Mouse (Mus musculus): ENCODE measurements around the gene Pithd1. TPM values are rescaled to one million over a fixed set of nuclear protein-coding genes. Genes with fewer than 3 reads are reported as not detected.
A peak's percentile ranks its signal among the peaks of the same experiment; 100 is the strongest.

Pithd1 gene
- polyA plus RNA-seq, 1 experiment from 2014 or later, result 67.1 TPM

- Histone ChIP-seq H3K4me3 (ENCODE audit: low read length) (no peak overlapping the region), H3K4me1 (ENCODE audit: control insufficient read depth, insufficient read depth, low read depth, low read length) (0 out of 2 replicates have a peak, but pooled peaks cover 3% of the 10 kb centered on the region), H3K27me3 (replicated peaks; ENCODE audit: control insufficient read depth, insufficient read depth, low read length) (no peaks in the 10 kb centered on the region), H3K36me3 (ENCODE audit: control insufficient read depth, insufficient read depth, low read length) (peaks cover 35% of the 10 kb centered on the region), H3K9ac (ENCODE audit: low read depth, low read length) (no peak overlapping the region), H3K27ac (ENCODE audit: low read depth, low read length) (no peak overlapping the region), H3K4me2 (ENCODE audit: low read length) (no peak overlapping the region), H3K9me3 (ENCODE audit: control insufficient read depth, low read length) (no peaks in the 10 kb centered on the region)
- WGBS, result 10% methylated on average over 2 of the region's 2 CpGs
- no peak for ATAC-seq
These were observed 32.8 kb downstream of the Pithd1 start for GRCm38 (mm10) chr4:135954241-135954640.

- 96% methylated on average over 3 of the region's 3 CpGs for WGBS
- no peak for ATAC-seq
- no peak overlapping the region for H3K4me2 ChIP-seq (ENCODE audit: low read length)
- peaks cover 29% of the 10 kb centered on the region for H3K36me3 ChIP-seq (ENCODE audit: control insufficient read depth, insufficient read depth, low read length)
- H3K4me1 ChIP-seq (ENCODE audit: control insufficient read depth, insufficient read depth, low read depth, low read length), result peaks cover 7% of the 10 kb centered on the region
- H3K4me3 ChIP-seq (ENCODE audit: low read length), result no peak overlapping the region
- no peaks in the 10 kb centered on the region for H3K9me3 ChIP-seq (ENCODE audit: control insufficient read depth, low read length)
- H3K9ac ChIP-seq (ENCODE audit: low read depth, low read length), result no peak overlapping the region
- H3K27ac ChIP-seq (ENCODE audit: low read depth, low read length), result no peak overlapping the region
- H3K27me3 ChIP-seq (replicated peaks; ENCODE audit: control insufficient read depth, insufficient read depth, low read length), result no peaks in the 10 kb centered on the region
These were observed 33.9 kb downstream of the Pithd1 start for GRCm38 (mm10) chr4:135953179-135953578.

- Histone ChIP-seq H3K27me3 (replicated peaks; ENCODE audit: control insufficient read depth, insufficient read depth, low read length) (no peaks in the 10 kb centered on the region), H3K4me3 (ENCODE audit: low read length) (no peak overlapping the region), H3K9ac (ENCODE audit: low read depth, low read length) (no peak overlapping the region), H3K27ac (ENCODE audit: low read depth, low read length) (no peak overlapping the region), H3K4me1 (ENCODE audit: control insufficient read depth, insufficient read depth, low read depth, low read length) (peaks cover 16% of the 10 kb centered on the region), H3K9me3 (ENCODE audit: control insufficient read depth, low read length) (no peaks in the 10 kb centered on the region), H3K4me2 (ENCODE audit: low read length) (no peak overlapping the region), H3K36me3 (ENCODE audit: control insufficient read depth, insufficient read depth, low read length) (peaks cover 22% of the 10 kb centered on the region)
- no peak for ATAC-seq
- 93% methylated on average over 3 of the region's 3 CpGs for WGBS
These were observed 35.6 kb downstream of the Pithd1 start for GRCm38 (mm10) chr4:135951505-135951904.

- Histone ChIP-seq H3K9me3 (ENCODE audit: control insufficient read depth, low read length) (no peaks in the 10 kb centered on the region), H3K36me3 (ENCODE audit: control insufficient read depth, insufficient read depth, low read length) (peaks cover 19% of the 10 kb centered on the region), H3K27me3 (replicated peaks; ENCODE audit: control insufficient read depth, insufficient read depth, low read length) (no peaks in the 10 kb centered on the region), H3K9ac (ENCODE audit: low read depth, low read length) (no peak overlapping the region), H3K4me2 (ENCODE audit: low read length) (no peak overlapping the region), H3K4me1 (ENCODE audit: control insufficient read depth, insufficient read depth, low read depth, low read length) (peaks cover 22% of the 10 kb centered on the region), H3K27ac (ENCODE audit: low read depth, low read length) (no peak overlapping the region), H3K4me3 (ENCODE audit: low read length) (no peak overlapping the region)
- ATAC-seq, result no peak
- WGBS, result 89% methylated on average over 6 of the region's 6 CpGs
These were observed 36.7 kb downstream of the Pithd1 start for GRCm38 (mm10) chr4:135950365-135950764.

- ATAC-seq, result no peak
These were observed 37.2 kb downstream of the Pithd1 start for GRCm38 (mm10) chr4:135949911-135950310.

GRCm38 (mm10) chr4:135949475-135949874, 37.6 kb downstream of the Pithd1 start:
- Histone ChIP-seq H3K36me3 (ENCODE audit: control insufficient read depth, insufficient read depth, low read length) (peaks cover 16% of the 10 kb centered on the region), H3K9ac (ENCODE audit: low read depth, low read length) (no peak overlapping the region), H3K9me3 (ENCODE audit: control insufficient read depth, low read length) (no peaks in the 10 kb centered on the region), H3K27ac (ENCODE audit: low read depth, low read length) (peak overlapping the region; percentile 7; the same call in 1 of the 2 replicates), H3K27me3 (replicated peaks; ENCODE audit: control insufficient read depth, insufficient read depth, low read length) (no peaks in the 10 kb centered on the region), H3K4me3 (ENCODE audit: low read length) (no peak overlapping the region), H3K4me2 (ENCODE audit: low read length) (no peak overlapping the region), H3K4me1 (ENCODE audit: control insufficient read depth, insufficient read depth, low read depth, low read length) (peaks cover 22% of the 10 kb centered on the region)
- 80% methylated on average over 9 of the region's 10 CpGs for WGBS
- ATAC-seq, result no peak

More at GRCm38 (mm10) chr4:135949911-135950310, 37.2 kb downstream of the Pithd1 start:
- WGBS, result 54% methylated on average over 6 of the region's 6 CpGs
- H3K9ac ChIP-seq (ENCODE audit: low read depth, low read length), result no peak overlapping the region
- H3K36me3 ChIP-seq (ENCODE audit: control insufficient read depth, insufficient read depth, low read length), result peaks cover 17% of the 10 kb centered on the region
- H3K4me1 ChIP-seq (ENCODE audit: control insufficient read depth, insufficient read depth, low read depth, low read length), result peaks cover 22% of the 10 kb centered on the region
- H3K4me3 ChIP-seq (ENCODE audit: low read length), result no peak overlapping the region
- H3K27ac ChIP-seq (ENCODE audit: low read depth, low read length), result peak overlapping the region; percentile 7; the same call in 1 of the 2 replicates
- H3K4me2 ChIP-seq (ENCODE audit: low read length), result no peak overlapping the region
- H3K9me3 ChIP-seq (ENCODE audit: control insufficient read depth, low read length), result no peaks in the 10 kb centered on the region
- no peaks in the 10 kb centered on the region for H3K27me3 ChIP-seq (replicated peaks; ENCODE audit: control insufficient read depth, insufficient read depth, low read length)

GRCm38 (mm10) chr4:135948142-135948541, 38.9 kb downstream of the Pithd1 start:
- no peak overlapping the region for H3K4me2 ChIP-seq (ENCODE audit: low read length)
- 94% methylated on average over 8 of the region's 8 CpGs for WGBS
- no peak for ATAC-seq
- no peak overlapping the region; the same call in 1 of the 2 replicates for H3K9ac ChIP-seq (ENCODE audit: low read depth, low read length)
- H3K27ac ChIP-seq (ENCODE audit: low read depth, low read length), result no peak overlapping the region
- H3K27me3 ChIP-seq (replicated peaks; ENCODE audit: control insufficient read depth, insufficient read depth, low read length), result no peaks in the 10 kb centered on the region
- H3K4me3 ChIP-seq (ENCODE audit: low read length), result no peak overlapping the region
- peaks cover 22% of the 10 kb centered on the region for H3K4me1 ChIP-seq (ENCODE audit: control insufficient read depth, insufficient read depth, low read depth, low read length)
- no peaks in the 10 kb centered on the region for H3K9me3 ChIP-seq (ENCODE audit: control insufficient read depth, low read length)
- peaks cover 16% of the 10 kb centered on the region for H3K36me3 ChIP-seq (ENCODE audit: control insufficient read depth, insufficient read depth, low read length)

- H3K4me2 ChIP-seq (ENCODE audit: low read length), result peak overlapping the region; percentile 84
- peak overlapping the region; percentile 58 for H3K4me3 ChIP-seq (ENCODE audit: low read length)
- no peaks in the 10 kb centered on the region for H3K27me3 ChIP-seq (replicated peaks; ENCODE audit: control insufficient read depth, insufficient read depth, low read length)
- H3K27ac ChIP-seq (ENCODE audit: low read depth, low read length), result peak overlapping the region; percentile 69
- ATAC-seq, result peak; percentile 9; the same call in 1 of the 2 replicates
- H3K36me3 ChIP-seq (ENCODE audit: control insufficient read depth, insufficient read depth, low read length), result peaks cover 8% of the 10 kb centered on the region
- H3K9me3 ChIP-seq (ENCODE audit: control insufficient read depth, low read length), result no peaks in the 10 kb centered on the region
- H3K9ac ChIP-seq (ENCODE audit: low read depth, low read length), result peak overlapping the region; percentile 82
- WGBS, result 1% methylated on average over 28 of the region's 28 CpGs
- peaks cover 22% of the 10 kb centered on the region for H3K4me1 ChIP-seq (ENCODE audit: control insufficient read depth, insufficient read depth, low read depth, low read length)
These were observed 40.3 kb downstream of the Pithd1 start for GRCm38 (mm10) chr4:135946659-135947301.

- under 1% methylated on average over 23 of the region's 23 CpGs for WGBS
These were observed 40.8 kb downstream of the Pithd1 start, which contains the start of gene Hmgcl for GRCm38 (mm10) chr4:135946278-135946658. Hmgcl (plus strand) TSS chr4:135946448.

More at GRCm38 (mm10) chr4:135946278-135946658, 40.8 kb downstream of the Pithd1 start, which contains the start of gene Hmgcl:
- peak within 1 kb of the TSS; percentile 58 for H3K4me3 ChIP-seq (ENCODE audit: low read length)
- peak; percentile 93 for ATAC-seq
- H3K9ac ChIP-seq (ENCODE audit: low read depth, low read length), result peak within 1 kb of the TSS; percentile 82
- H3K4me2 ChIP-seq (ENCODE audit: low read length), result peak within 1 kb of the TSS; percentile 84
- peaks cover 22% of the 10 kb centered on the region for H3K4me1 ChIP-seq (ENCODE audit: control insufficient read depth, insufficient read depth, low read depth, low read length)
- H3K27ac ChIP-seq (ENCODE audit: low read depth, low read length), result peak within 1 kb of the TSS; percentile 69
- H3K9me3 ChIP-seq (ENCODE audit: control insufficient read depth, low read length), result no peaks in the 10 kb centered on the region
- H3K27me3 ChIP-seq (replicated peaks; ENCODE audit: control insufficient read depth, insufficient read depth, low read length), result no peaks in the 10 kb centered on the region
- H3K36me3 ChIP-seq (ENCODE audit: control insufficient read depth, insufficient read depth, low read length), result peaks cover 3% of the 10 kb centered on the region
